Mouse (Mus musculus) ES-E14 (cell line): Measurements from ENCODE around the gene Alk. TPM values are rescaled to one million over a fixed set of nuclear protein-coding genes. Genes with fewer than 3 reads are reported as not detected.

Source experiments
- DNase-seq: peaks from one replicate; pipeline ENCODE4 v3.0.0-alpha.2; 2013; ENCODE audit warnings: low read depth, low spot score
- H3K27ac ChIP-seq: 2 replicates; pipeline ENCODE4 v1.5.1; 2012; ENCODE audit warnings: low read depth, mild to moderate bottlenecking, low read length, moderate library complexity, mixed read lengths; ENCODE audit not compliant: poor library complexity, insufficient read depth, severe bottlenecking
- H3K36me3 ChIP-seq: 2 replicates; pipeline ENCODE4 v1.6.1; 2012; ENCODE audit warnings: mild to moderate bottlenecking, low read length, moderate library complexity, mixed read lengths; ENCODE audit not compliant: control insufficient read depth, poor library complexity, insufficient read depth, severe bottlenecking
- H3K4me1 ChIP-seq, 2 experiments: fragments of 150-350 bp in 1 of 2; sonication (generic) in 1 of 2; 2 replicates each; pipeline ENCODE4 v1.6.1; 2012; ENCODE audit warnings: low read length in 2 of 2, mild to moderate bottlenecking in 1 of 2, mixed read lengths in 1 of 2; ENCODE audit not compliant: control insufficient read depth in 2 of 2, insufficient read depth in 2 of 2, poor library complexity in 1 of 2
- H3K4me3 ChIP-seq, 2 experiments: fragments of 150-350 bp in 1 of 2; sonication (generic) in 1 of 2; 2 replicates each; pipeline ENCODE4 v1.5.1; 2012; ENCODE audit warnings: low read length in 2 of 2, low read depth in 1 of 2, mild to moderate bottlenecking in 1 of 2, mixed read lengths in 1 of 2; ENCODE audit not compliant: insufficient read depth in 1 of 2, poor library complexity in 1 of 2, severe bottlenecking in 1 of 2
- H3K9ac ChIP-seq: 2 replicates; pipeline ENCODE4 v1.6.1; 2012; ENCODE audit warnings: low read depth, mild to moderate bottlenecking, low read length, mixed read lengths; ENCODE audit not compliant: poor library complexity, insufficient read depth, severe bottlenecking
- H3K9me3 ChIP-seq: fragments of 150-350 bp; sonication (generic); 2 replicates; pipeline ENCODE4 v1.6.1; 2012; ENCODE audit warnings: low read depth, mild to moderate bottlenecking, low read length; ENCODE audit not compliant: control insufficient read depth, insufficient read depth
- CHD2 ChIP-seq: IDR thresholded peaks from 2 replicates; pipeline ENCODE4 v1.6.1; 2014; ENCODE audit warnings: mild to moderate bottlenecking, low read depth, low read length, inconsistent platforms
- HCFC1 ChIP-seq: IDR thresholded peaks from 2 replicates; pipeline ENCODE4 v1.6.1; 2012; ENCODE audit warnings: low read length, inconsistent platforms, borderline replicate concordance; ENCODE audit not compliant: insufficient read depth
- MAFK ChIP-seq: IDR thresholded peaks from 2 replicates; pipeline ENCODE4 v1.6.1; 2014; ENCODE audit warnings: mild to moderate bottlenecking, low read depth, low read length, inconsistent platforms; ENCODE audit not compliant: insufficient read depth
- ZC3H11A ChIP-seq: IDR thresholded peaks from 2 replicates; pipeline ENCODE4 v1.6.1; 2012; ENCODE audit warnings: low read depth, mild to moderate bottlenecking, inconsistent platforms, low read length, borderline replicate concordance
- ZNF384 ChIP-seq: IDR thresholded peaks from 2 replicates; pipeline ENCODE4 v1.6.1; 2012; ENCODE audit warnings: low read depth, low read length, inconsistent platforms
- in situ Hi-C, 2 experiments: fragments of 600-800 bp; cut with MboI; formaldehyde crosslinking; loops; one replicate each; pipeline ENCODE4 v1.15.1; 2025; ENCODE audit warnings: low sequenced_read_pairs in 2 of 2, inconsistent platforms in 1 of 2; ENCODE audit not compliant: unreplicated experiment in 2 of 2
- total RNA-seq: library from RNA; depleted of rRNA; stranded (reverse); fragments of 300-350 nt; gene quantifications from 2 replicates; pipeline ENCODE4 v1.2.3, GENCODE M21; 2012

Gene Alk
- total RNA-seq, 1 experiment, result 0.58 TPM

DNA sequence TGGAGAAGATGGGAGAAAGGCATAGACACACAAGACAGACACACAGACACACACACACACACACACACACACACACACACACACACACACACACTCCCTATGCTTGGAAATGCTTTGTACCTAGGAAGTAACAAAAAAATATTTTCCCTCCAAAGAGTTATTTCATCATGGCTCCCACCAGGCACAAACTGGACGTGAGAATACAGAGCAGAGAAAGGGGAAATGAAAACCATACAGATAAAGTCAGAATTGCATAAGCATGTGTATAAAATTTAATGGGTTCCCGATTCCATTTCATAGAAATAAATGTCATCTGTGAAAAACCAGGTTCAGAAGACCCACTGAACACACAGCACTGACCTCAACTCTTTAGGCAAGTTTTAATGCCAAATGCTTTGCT lies 736.5 kb downstream of the Alk start:
- TF ChIP-seq HCFC1, result no peak
- H3K9ac ChIP-seq, result no peak overlapping the region
- H3K4me1 ChIP-seq, result no peaks in the 10 kb centered on the region; a peak in 1 of 4 replicates
- in situ Hi-C loops, result loop anchor here (25.0 kb wide), 2 partner anchors 181 to 306 kb away; partner anchors contain the start of gene Spdya (in 1 of the 2)
- no peak for DNase-seq
- no peaks in the 10 kb centered on the region for H3K9me3 ChIP-seq
- no peak overlapping the region for H3K27ac ChIP-seq
- no peaks in the 10 kb centered on the region for H3K36me3 ChIP-seq
- no peak overlapping the region for H3K4me3 ChIP-seq

DNA sequence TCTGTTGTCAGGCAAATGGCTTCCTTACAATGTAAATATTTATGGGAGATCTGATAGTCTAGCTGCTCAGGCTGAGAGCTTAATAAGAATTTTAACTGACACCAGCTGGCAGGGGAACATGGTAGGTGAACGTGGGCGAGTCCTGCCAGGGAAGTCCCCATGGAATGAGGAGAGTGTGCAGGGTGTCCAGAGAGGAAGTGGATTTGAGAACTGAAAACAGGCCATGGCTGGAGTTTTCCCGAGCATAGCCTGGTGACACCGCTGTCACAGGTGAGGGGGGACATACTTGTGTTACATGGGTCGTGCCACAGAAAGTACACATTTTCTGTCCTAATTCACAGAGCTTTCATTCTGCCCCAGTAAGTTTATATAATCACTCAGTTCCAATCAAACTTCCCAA lies 739.0 kb downstream of the Alk start:
- no peak for DNase-seq
- in situ Hi-C loops, result loop anchor here (25.0 kb wide), 2 partner anchors 178 to 303 kb away; partner anchors contain the start of gene Spdya (in 1 of the 2)
- TF ChIP-seq ZC3H11A (no peak), CHD2 (no peak), MAFK (no peak), HCFC1 (no peak), ZNF384 (no peak)

DNA sequence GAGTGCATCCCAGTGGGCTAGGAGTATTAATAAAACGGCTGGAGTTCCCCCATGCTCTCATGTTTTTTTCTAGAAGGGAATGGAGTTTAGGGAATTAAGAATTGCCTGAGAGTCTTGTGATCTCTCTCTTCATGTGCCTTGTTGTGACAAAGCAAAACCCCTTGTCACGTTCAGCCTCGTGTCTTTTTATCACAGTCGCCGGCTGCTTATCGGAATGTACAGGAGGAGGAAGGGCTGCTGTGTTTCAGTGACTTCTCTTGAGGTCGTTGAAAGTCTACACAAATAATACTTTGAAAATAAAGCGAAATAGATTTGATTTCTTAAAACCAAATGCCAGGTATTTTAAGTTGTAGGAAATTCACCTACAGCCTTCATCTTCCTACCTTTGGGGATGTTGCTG lies 740.4 kb downstream of the Alk start:
- Histone ChIP-seq H3K27ac (no peak overlapping the region), H3K9ac (no peak overlapping the region), H3K4me1 (no peaks in the 10 kb centered on the region; a peak in 1 of 4 replicates), H3K36me3 (no peaks in the 10 kb centered on the region), H3K4me3 (no peak overlapping the region), H3K9me3 (no peaks in the 10 kb centered on the region)
- no peak for DNase-seq
- no peak for TF ChIP-seq HCFC1
- TF ChIP-seq MAFK, result no peak
- TF ChIP-seq CHD2, result no peak
- no peak for TF ChIP-seq ZC3H11A
- no peak for TF ChIP-seq ZNF384
- in situ Hi-C loops, result loop anchor here (25.0 kb wide), 2 partner anchors 177 to 302 kb away; partner anchors contain the start of gene Spdya (in 1 of the 2)

More for the DNA sequence above, 739.0 kb downstream of the Alk start:
- Histone ChIP-seq H3K36me3 (no peaks in the 10 kb centered on the region), H3K4me1 (no peaks in the 10 kb centered on the region; a peak in 1 of 4 replicates), H3K27ac (no peak overlapping the region), H3K9me3 (no peaks in the 10 kb centered on the region), H3K4me3 (no peak overlapping the region), H3K9ac (no peak overlapping the region)

DNA sequence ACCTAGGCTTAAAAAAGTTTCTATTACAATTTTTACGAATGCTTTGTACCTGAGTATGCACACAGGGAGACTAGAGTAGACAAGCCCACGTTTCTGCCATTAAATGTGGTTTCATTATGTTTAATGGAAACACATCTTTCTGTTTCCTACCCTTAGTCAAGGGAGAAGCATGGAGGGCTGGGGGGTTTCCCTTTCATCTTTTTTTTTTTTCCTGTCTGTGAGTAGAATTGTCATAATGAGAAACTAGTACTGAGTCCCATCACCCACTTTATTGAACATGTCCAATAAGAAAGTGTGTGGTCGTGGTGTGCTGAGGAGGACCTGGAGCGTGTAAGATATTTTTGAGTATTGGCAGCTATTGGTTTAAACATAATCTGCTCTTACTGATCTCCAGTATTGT lies 741.5 kb downstream of the Alk start:
- Histone ChIP-seq H3K36me3 (no peaks in the 10 kb centered on the region), H3K9me3 (no peaks in the 10 kb centered on the region), H3K9ac (no peak overlapping the region), H3K4me3 (no peak overlapping the region), H3K27ac (no peak overlapping the region), H3K4me1 (no peaks in the 10 kb centered on the region)
- no peak for DNase-seq
- in situ Hi-C loops, result loop anchor here (25.0 kb wide), 2 partner anchors 176 to 301 kb away; partner anchors contain the start of gene Spdya (in 1 of the 2)
- no peak for TF ChIP-seq ZNF384
- TF ChIP-seq ZC3H11A, result no peak
- TF ChIP-seq HCFC1, result no peak
- TF ChIP-seq CHD2, result no peak
- no peak for TF ChIP-seq MAFK

DNA sequence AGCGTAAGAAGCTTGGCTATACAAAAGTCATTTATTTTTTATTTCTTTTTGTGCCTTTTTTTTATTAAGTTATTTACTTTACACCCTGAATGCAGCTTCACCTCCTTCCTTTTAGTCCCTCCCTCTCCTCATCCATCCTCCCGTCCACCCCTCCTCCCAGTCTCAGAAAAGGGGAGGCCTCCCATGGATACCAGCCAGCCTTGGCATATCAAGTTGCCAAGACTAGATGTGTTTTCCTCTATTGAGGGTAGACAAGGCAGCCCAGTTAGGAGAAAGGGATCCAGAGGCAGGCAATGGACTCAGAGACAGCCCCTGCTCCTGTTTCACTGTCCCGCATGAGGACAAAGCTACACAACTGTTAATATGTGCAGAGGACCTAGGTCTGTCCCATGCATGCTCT lies 742.2 kb downstream of the Alk start:
- Histone ChIP-seq H3K4me3 (no peak overlapping the region), H3K36me3 (no peaks in the 10 kb centered on the region), H3K27ac (no peak overlapping the region), H3K9ac (no peak overlapping the region), H3K9me3 (no peaks in the 10 kb centered on the region), H3K4me1 (no peaks in the 10 kb centered on the region)
- in situ Hi-C loops, result loop anchor here (25.0 kb wide), 2 partner anchors 175 to 300 kb away; partner anchors contain the start of gene Spdya (in 1 of the 2)
- DNase-seq, result no peak
- TF ChIP-seq ZC3H11A (no peak), ZNF384 (no peak), CHD2 (no peak), MAFK (no peak)
